Mouse (Mus musculus): ENCODE measurements around the gene Erf. TPM values are rescaled to one million over a fixed set of nuclear protein-coding genes. Genes with fewer than 3 reads are reported as not detected.
A peak's percentile ranks its signal among the peaks of the same experiment; 100 is the strongest.

The Erf gene
- polyA plus RNA-seq, 1 experiment from 2014 or later, result 3.3 TPM

DNA sequence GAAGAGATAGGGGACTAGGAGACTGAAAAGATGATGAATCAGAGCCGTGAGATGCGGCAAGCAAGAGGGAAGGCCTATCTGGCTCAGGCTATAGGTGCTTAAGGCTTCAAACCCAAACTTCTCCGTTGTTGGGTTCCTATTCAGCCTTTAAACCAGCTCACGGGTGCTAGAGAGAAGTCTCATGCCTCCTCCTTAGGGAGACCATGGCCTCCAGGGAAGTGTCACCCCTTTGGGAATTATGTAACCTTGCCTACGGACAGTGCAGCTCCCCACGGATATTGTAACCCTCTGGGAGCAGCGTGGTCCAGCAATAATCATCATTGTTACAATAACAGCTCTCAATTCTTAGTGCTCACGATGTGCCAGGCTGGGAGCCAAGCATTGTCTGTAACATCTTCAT lies 1.3 kb upstream of the Erf start:
- Histone ChIP-seq H3K9ac (peak overlapping the region; percentile 51), H3K27me3 (replicated peaks) (no peaks in the 10 kb centered on the region), H3K27ac (peak overlapping the region; percentile 67), H3K4me2 (peak overlapping the region; percentile 100), H3K9me3 (no peaks in the 10 kb centered on the region), H3K36me3 (replicated peaks) (no peaks in the 10 kb centered on the region), H3K4me3 (peak overlapping the region; percentile 71), H3K4me1 (peaks cover 48% of the 10 kb centered on the region)
- ATAC-seq (replicated peaks), result no peak
- 14% methylated on average over 8 of the region's 8 CpGs for WGBS

DNA sequence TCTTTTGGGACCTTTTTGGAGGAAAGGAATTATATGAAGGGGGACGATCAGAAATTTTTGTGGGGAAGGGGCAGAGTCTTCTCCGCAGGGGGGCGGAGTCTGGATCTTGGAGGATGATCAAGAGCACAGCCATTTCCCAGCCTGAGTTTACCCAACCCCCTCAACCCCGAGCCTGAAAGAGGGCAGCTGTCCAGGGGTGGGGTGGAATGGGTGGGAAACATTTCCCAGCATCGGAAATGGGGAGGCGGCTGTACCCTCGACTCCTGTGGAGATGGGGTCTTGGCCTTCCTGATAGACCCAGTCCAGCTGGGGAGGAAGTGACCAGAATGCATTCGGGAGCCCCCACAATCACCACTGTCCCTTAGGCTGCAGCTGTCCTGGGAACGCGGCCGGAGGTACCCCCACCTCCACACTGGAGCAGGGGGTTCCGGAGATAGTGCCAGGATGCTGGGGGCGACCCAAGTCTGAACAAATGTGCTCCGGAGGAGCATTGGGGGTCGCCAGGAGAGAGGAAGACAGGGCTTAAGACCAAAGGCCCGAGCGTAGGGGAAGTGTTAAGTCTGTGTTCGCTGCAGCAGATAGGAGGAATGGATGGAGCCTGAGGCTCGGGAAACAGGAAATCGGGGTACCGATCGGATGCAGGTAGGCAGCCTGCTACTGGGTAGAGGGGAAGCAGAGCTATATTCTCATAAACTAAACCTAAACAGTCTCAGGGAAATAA lies 670 bp upstream of the Erf start:
- Histone ChIP-seq H3K4me1 (peaks cover 53% of the 10 kb centered on the region), H3K9me3 (no peaks in the 10 kb centered on the region), H3K27ac (peak overlapping the region; percentile 67), H3K4me3 (peak overlapping the region; percentile 71), H3K27me3 (replicated peaks) (no peaks in the 10 kb centered on the region), H3K36me3 (replicated peaks) (no peaks in the 10 kb centered on the region), H3K4me2 (peak overlapping the region; percentile 100), H3K9ac (peak overlapping the region; percentile 51)
- 2% methylated on average over 22 of the region's 22 CpGs for WGBS
- ATAC-seq (replicated peaks), result peak; percentile 15; the same call in 1 of the 2 replicates

DNA sequence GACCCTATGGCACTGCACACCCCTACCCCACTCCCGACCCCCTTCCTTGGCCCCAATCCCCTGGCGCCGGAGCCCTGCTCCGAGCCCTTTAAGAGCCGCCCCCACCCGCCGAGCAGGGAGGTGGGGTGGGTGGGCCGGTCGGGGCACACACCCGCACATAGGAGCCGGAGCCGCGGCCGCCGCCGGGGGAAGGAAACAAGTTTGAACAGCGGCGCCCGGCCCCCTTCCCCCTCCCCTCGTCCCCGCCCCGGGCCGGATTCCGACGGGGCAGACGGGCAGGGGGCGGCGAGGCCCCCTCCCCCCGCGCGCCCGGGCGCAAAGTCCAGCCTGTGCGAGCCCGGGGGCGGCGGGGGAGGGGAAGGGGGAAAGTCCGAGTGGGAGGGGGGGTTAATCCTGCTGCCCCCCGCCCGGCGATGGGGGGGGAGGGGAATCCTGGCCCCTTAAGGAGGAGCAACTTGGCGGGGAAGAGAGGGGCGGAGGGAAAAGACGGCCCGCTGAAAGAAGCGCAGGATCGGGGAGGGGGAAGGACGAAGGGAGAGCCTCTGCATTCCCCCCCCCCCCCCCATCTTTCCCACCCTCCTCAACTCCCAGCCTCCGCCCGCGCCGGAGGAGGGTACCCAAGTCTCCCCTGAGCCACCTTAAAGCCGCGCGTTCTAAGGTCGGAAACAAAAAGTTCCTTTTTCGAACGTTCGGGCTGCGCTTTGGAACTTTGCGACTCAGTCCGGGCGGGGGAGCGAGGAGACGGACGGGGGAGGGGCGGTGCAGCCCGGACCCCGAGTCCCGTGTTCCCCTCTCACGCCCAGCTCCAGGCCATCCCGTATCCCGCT lies 1.0 kb downstream of the Erf start:
- H3K27ac ChIP-seq, result peak overlapping the region; percentile 82
- H3K27me3 ChIP-seq (replicated peaks), result no peaks in the 10 kb centered on the region
- H3K36me3 ChIP-seq (replicated peaks), result no peaks in the 10 kb centered on the region
- WGBS, result 1% methylated on average over 46 of the region's 73 CpGs
- H3K9ac ChIP-seq, result peak overlapping the region; percentile 51
- H3K9me3 ChIP-seq, result no peaks in the 10 kb centered on the region
- H3K4me2 ChIP-seq, result peak overlapping the region; percentile 100
- peak overlapping the region; percentile 71 for H3K4me3 ChIP-seq
- ATAC-seq (replicated peaks), result peak; percentile 16; the same call in 1 of the 2 replicates
- H3K4me1 ChIP-seq, result peaks cover 59% of the 10 kb centered on the region

DNA sequence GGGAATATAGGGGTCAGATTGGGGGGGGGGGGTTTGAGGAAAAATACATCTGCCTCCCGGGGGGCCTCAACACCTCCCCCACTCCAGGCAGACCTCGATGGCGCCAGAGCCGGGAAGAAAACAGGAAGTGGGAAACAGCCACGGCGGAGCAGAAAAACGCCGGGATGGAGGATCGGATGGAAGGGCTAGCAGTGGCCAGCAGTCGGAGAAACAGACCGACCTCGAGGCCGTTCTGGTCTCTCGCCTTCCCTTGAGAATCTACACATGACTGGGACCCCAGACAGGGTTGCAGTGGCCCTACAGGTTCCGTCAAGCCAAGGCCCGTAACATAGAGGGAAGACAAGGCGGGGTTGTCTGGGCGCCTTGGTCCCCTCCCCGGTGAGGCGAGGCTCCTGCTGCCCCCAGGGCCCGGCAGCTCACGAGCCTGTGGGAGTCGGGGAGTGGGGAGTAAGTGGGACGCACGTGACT lies 1.7 kb downstream of the Erf start:
- peak overlapping the region; percentile 100 for H3K4me2 ChIP-seq
- H3K4me3 ChIP-seq, result peak overlapping the region; percentile 71
- peak overlapping the region; percentile 51 for H3K9ac ChIP-seq
- H3K36me3 ChIP-seq (replicated peaks), result no peaks in the 10 kb centered on the region
- peaks cover 59% of the 10 kb centered on the region for H3K4me1 ChIP-seq
- no peaks in the 10 kb centered on the region for H3K9me3 ChIP-seq
- H3K27me3 ChIP-seq (replicated peaks), result no peaks in the 10 kb centered on the region
- no peak; the same call in none of the 2 replicates for ATAC-seq (replicated peaks)
- under 1% methylated on average over 25 of the region's 25 CpGs for WGBS
- H3K27ac ChIP-seq, result peak overlapping the region; percentile 82

DNA sequence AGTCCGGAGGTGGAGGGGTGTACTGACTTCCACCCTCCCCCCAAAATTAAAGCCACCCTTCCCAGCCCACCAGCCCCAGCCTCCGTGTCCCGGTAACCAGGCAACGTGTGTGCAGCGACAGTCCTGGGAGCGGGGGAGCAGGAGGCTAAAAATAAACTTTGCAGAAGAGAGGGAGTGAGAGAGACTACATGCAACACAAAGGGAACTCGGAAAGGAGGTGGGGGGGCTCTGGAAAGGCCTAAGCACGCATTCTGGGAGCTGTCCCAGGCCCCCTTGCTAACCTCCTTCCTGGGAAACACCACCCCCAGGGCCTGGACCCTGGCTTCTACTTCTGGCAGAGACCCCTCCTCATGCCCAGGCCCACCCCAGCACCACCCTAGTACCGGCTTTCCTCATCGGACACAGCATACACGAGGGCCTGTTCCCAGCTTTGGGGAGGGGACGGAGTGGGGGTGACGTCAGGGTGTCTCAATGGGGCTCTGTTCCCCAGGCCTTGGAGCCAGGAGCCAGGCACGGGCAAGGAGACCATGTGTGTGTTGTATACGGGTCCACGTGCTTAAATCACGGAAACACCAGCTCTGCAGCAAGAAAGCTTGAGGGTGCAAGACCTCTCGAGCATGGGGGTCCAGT lies 2.4 kb downstream of the Erf start:
- WGBS, result under 1% methylated on average over 18 of the region's 18 CpGs
- H3K4me2 ChIP-seq, result peak overlapping the region; percentile 100
- H3K27ac ChIP-seq, result peak overlapping the region; percentile 82
- H3K9ac ChIP-seq, result peak overlapping the region; percentile 51; the same call in 1 of the 2 replicates
- no peaks in the 10 kb centered on the region for H3K9me3 ChIP-seq
- H3K36me3 ChIP-seq (replicated peaks), result no peaks in the 10 kb centered on the region
- peaks cover 59% of the 10 kb centered on the region for H3K4me1 ChIP-seq
- no peaks in the 10 kb centered on the region for H3K27me3 ChIP-seq (replicated peaks)
- peak overlapping the region; percentile 71 for H3K4me3 ChIP-seq
- peak; percentile 20; the same call in 1 of the 2 replicates for ATAC-seq (replicated peaks)

DNA sequence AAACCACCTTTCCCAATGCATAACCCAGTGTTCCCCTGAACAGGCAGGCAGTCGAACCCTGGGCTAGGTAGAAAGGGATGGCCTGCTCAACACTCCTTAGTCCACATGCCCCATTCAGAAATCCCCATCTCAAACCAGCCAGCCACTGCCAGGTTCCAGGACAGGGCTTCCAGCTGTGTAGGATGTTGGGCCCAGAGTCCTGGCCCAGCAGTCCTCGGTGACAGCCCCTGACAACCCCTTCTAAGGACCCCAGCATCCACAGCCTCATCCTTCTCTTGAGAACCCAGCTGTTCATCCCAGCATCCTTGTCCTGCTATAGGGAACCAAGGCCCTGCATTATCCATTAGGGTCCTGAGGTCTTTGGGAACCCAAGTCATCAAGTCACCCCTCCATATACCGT lies 3.1 kb downstream of the Erf start:
- Histone ChIP-seq H3K4me3 (peak overlapping the region; percentile 71), H3K27ac (peak overlapping the region; percentile 82), H3K27me3 (replicated peaks) (no peaks in the 10 kb centered on the region), H3K9me3 (no peaks in the 10 kb centered on the region), H3K36me3 (replicated peaks) (no peaks in the 10 kb centered on the region), H3K4me1 (peaks cover 59% of the 10 kb centered on the region), H3K9ac (peak overlapping the region; percentile 51; the same call in 1 of the 2 replicates), H3K4me2 (peak overlapping the region; percentile 100)
- ATAC-seq (replicated peaks), result no peak
- whole genome bisulfite sequencing, result 16% methylated on average over 3 of the region's 3 CpGs

DNA sequence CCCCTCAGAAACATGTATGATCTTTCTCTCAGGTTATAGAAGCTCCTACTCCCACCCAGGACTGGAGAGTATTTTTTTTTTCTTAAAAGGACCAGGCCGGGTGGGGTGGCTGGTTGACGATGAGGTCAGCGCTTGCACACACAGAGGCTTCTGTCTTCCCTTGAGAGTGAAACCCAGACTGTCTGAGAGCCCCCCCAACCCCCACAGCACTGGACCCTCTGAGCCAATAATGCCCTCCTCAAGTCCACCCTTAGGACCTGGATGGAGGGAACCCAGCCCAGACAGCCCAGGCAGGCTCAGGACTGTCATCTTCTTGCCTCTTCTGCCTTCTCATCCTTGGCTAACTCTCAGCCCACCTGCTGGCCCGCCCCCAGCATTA lies 3.8 kb downstream of the Erf start:
- H3K27ac ChIP-seq, result peak overlapping the region; percentile 82
- H3K4me3 ChIP-seq, result 0 out of 2 replicates have a peak overlapping the region, but pooled peaks have one; percentile 2
- H3K9me3 ChIP-seq, result no peaks in the 10 kb centered on the region
- WGBS, result 45% methylated on average over 4 of the region's 4 CpGs
- H3K36me3 ChIP-seq (replicated peaks), result no peaks in the 10 kb centered on the region
- no peak for ATAC-seq (replicated peaks)
- no peaks in the 10 kb centered on the region for H3K27me3 ChIP-seq (replicated peaks)
- peak overlapping the region; percentile 100 for H3K4me2 ChIP-seq
- peaks cover 53% of the 10 kb centered on the region for H3K4me1 ChIP-seq
- no peak overlapping the region for H3K9ac ChIP-seq

DNA sequence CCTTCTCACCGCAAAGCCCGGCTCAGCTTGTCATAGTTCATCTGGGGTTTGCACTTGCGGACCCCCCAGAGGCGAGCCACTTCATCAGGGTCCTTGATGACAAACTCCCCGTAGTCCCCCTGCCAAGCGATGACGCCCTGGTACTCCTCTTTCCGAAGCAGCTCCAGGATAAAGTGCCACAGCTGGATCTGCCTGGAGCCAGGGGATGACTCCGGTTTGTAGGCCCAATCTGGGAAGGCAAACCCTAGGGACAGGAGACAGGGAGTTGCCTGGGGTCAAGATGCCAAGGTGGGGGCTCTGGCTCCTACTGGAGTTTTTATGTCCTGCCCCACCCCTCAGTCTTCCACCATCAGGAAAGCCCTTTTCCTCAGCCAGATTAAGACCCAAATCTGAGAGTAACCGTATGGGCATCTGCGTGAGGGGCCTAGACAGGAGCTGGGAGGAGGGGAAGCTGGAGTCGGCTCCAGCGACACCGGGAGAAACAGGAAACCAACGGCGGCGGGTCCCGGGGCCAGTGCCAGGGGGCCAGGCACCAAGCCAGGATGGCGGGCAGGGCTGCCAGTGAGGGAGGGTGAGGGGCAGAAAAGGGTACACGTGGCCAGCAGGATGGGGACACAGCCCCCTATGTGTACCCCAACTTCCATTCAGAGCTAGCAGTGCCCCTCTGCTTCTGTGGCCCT lies 4.3 kb downstream of the Erf start:
- peak overlapping the region; percentile 82 for H3K27ac ChIP-seq
- H3K4me2 ChIP-seq, result peak overlapping the region; percentile 100; the same call in 1 of the 2 replicates
- H3K4me3 ChIP-seq, result 0 out of 2 replicates have a peak overlapping the region, but pooled peaks have one; percentile 2
- no peak for ATAC-seq (replicated peaks)
- no peaks in the 10 kb centered on the region for H3K9me3 ChIP-seq
- no peak overlapping the region for H3K9ac ChIP-seq
- peaks cover 48% of the 10 kb centered on the region for H3K4me1 ChIP-seq
- H3K27me3 ChIP-seq (replicated peaks), result no peaks in the 10 kb centered on the region
- no peaks in the 10 kb centered on the region for H3K36me3 ChIP-seq (replicated peaks)
- WGBS, result 65% methylated on average over 20 of the region's 20 CpGs

DNA sequence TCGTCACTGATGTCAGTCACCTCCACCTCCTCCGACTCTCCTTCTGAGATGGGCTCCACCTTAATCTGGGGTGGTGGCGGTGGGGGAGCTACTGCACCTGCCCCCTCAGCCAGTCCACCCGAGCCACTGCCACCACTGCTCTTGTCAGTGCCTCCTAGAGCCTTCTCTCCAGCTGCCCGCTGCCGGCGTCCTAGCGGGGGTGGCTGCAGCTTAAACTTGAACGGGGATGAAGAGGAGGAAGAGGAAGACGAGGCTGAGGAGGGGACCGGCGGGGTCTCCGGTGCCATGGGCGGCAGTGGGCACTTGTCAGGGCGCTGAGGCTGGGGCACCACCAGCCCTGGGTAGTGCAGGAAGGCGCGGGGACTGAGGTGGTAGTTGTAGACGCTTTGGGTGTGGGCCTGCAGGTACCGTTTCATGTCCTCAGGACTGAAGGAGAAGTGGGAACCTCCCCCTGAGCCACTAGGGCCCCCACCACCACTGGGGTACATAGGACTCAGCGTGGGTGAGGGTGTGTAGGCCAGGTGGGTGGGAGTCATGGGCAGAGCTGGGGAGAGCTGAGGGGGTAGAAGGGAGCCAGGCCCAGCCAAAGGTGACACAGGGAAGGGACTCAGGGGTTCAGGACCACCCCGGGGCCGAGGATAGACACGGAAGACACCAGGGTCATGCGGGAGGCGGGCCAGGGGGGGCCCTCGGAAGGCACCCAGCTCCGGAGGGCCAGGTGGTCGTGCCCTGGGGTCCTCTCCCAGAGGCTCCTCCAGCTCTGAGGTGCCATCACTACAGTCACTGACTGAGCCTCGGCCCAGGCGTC lies 5.8 kb downstream of the Erf start:
- H3K4me2 ChIP-seq, result no peak overlapping the region
- H3K27me3 ChIP-seq (replicated peaks), result no peaks in the 10 kb centered on the region
- H3K9me3 ChIP-seq, result no peaks in the 10 kb centered on the region
- H3K4me1 ChIP-seq, result peaks cover 36% of the 10 kb centered on the region
- no peak overlapping the region for H3K9ac ChIP-seq
- no peak for ATAC-seq (replicated peaks)
- H3K4me3 ChIP-seq, result no peak overlapping the region
- H3K27ac ChIP-seq, result no peak overlapping the region
- H3K36me3 ChIP-seq (replicated peaks), result no peaks in the 10 kb centered on the region
- 90% methylated on average over 30 of the region's 30 CpGs for WGBS

DNA sequence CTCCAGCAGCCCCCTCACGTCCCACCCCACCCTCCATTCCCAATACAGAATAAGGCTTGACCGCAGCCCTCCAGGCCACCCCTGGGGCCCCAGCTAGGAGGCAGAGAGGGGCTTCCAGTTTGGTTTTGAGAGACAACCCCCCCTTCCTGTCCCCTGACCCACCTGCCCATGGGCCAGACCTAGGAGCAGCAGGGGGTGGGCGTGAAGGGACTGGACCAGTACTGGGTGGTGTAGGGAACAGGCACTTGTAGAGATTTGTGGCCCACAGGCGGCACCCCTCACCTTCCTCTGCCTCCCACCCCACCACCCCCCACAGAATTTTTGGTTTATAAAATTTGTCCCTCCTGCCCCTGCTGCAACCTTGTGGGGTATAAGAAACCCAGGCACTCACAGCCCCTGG lies 7.2 kb downstream of the Erf start:
- Histone ChIP-seq H3K36me3 (replicated peaks) (no peaks in the 10 kb centered on the region), H3K4me1 (peaks cover 39% of the 10 kb centered on the region), H3K4me2 (no peak overlapping the region), H3K9ac (no peak overlapping the region), H3K27ac (no peak overlapping the region), H3K4me3 (no peak overlapping the region), H3K27me3 (replicated peaks) (no peaks in the 10 kb centered on the region), H3K9me3 (no peaks in the 10 kb centered on the region)
- no peak for ATAC-seq (replicated peaks)
- 97% methylated on average over 4 of the region's 4 CpGs for WGBS

DNA sequence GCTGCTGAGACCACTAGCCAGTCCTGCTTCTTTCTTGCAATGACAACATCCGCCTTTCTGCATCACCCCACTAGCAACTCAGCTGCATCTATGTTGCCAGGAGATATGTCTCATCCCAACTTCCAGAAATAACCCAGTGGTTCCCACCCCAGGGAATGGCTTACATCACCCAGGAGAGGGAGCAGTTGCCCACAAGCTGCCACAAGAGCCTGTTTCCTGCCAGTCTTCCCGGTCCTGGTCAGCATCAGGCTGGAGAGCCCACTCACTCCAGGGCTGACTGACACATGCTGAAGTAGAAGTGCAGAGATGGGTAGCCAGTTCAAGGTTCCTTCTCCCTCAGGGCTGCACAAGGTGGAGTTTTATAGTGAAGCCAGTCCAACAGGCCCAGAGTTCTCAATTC lies 9.5 kb downstream of the Erf start:
- 31% methylated on average over 2 of the region's 2 CpGs for WGBS
- Histone ChIP-seq H3K27ac (no peak overlapping the region), H3K4me3 (no peak overlapping the region)

More for the DNA sequence above, 9.5 kb downstream of the Erf start:
- Histone ChIP-seq H3K27me3 (replicated peaks) (no peaks in the 10 kb centered on the region), H3K36me3 (replicated peaks) (no peaks in the 10 kb centered on the region), H3K9me3 (no peaks in the 10 kb centered on the region), H3K4me1 (peaks cover 26% of the 10 kb centered on the region), H3K4me2 (no peak overlapping the region), H3K9ac (no peak overlapping the region)
- ATAC-seq (replicated peaks), result no peak
